Mouse (Mus musculus) bone marrow macrophage, adult 2 months (primary cell): Measurements from ENCODE around the gene Atp6v1c2.

Source experiments
- CTCF ChIP-seq: IDR thresholded peaks from 2 replicates; pipeline ENCODE4 v1.5.1; 2012; ENCODE audit warnings: low read depth, mild to moderate bottlenecking, low read length, moderate library complexity
- POLR2A ChIP-seq: IDR thresholded peaks from 2 replicates; pipeline ENCODE4 v1.6.1; 2012; ENCODE audit warnings: mild to moderate bottlenecking, low read depth, low read length, borderline replicate concordance

DNA sequence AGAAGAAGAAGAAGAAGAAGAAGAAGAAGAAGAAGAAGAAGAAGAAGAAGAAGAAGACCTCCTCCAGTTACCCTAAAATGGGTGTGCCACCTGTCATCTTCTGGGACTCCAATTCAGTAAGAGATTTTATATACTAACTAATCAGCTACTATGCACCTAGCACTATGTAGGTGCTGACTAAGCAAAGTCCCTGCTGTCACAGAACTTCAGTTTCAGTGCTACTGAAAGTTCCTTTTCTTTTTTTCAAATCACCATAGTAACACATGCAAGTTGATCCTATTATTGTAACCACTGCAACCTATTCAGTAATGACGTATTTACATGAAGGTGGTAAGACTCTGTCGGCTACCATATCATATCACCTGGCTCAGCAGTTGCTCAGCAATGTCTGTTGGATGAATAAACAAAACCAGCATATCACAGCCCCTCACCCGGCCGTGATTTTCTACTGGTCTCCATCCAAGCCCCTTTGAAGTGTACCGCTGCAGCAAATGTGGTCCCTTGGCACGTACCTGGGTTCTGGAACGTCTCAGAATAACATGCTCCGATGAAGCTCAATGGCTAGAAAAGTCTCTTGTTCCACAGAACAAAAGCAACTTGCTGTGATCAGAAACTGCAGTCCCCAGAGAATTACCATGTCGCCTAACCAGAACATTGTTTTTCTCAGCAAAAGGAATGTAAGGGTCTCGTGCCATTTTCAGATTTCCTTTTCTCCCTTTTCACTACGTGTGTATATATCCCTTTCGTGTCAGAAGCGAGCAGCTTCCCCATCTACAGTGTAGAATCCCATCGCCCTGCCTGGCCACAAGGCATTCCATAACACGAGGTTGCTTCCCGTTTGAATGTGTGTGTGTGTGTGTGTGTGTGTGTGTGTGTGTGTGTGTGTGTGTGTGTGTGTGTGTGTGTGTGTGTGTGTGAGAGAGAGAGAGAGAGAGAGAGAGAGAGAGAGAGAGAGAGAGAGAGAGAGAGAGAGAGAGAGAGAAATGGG lies 18.0 kb downstream of the Atp6v1c2 start:
- no peak for TF ChIP-seq CTCF
- no peak for TF ChIP-seq POLR2A
